Mouse (Mus musculus) liver, adult 2 months (tissue): Measurements from ENCODE around the gene Schip1. TPM values are rescaled to one million over a fixed set of nuclear protein-coding genes. Genes with fewer than 3 reads are reported as not detected.

Experiments used
- DNase-seq: peaks from one replicate; pipeline ENCODE4 v3.0.0-alpha.2; 2011; ENCODE audit warnings: low read depth, low spot score; ENCODE audit errors: extremely low read depth
- H3K27ac ChIP-seq: fragments of 200-500 bp; replicated peaks from 2 replicates; pipeline ENCODE4 v1.5.1; 2012; ENCODE audit warnings: low read depth, mild to moderate bottlenecking, control low read depth, inconsistent platforms, low read length; ENCODE audit not compliant: insufficient read depth
- H3K27me3 ChIP-seq: fragments of 200-500 bp; 2 replicates; pipeline ENCODE4 v1.6.1; 2012; ENCODE audit warnings: mild to moderate bottlenecking, moderate library complexity, low read length, inconsistent platforms; ENCODE audit not compliant: control insufficient read depth, insufficient read depth
- H3K36me3 ChIP-seq: fragments of 200-500 bp; 2 replicates; pipeline ENCODE4 v1.6.1; 2012; ENCODE audit warnings: low read length, inconsistent platforms; ENCODE audit not compliant: control insufficient read depth, insufficient read depth
- H3K4me1 ChIP-seq: fragments of 200-500 bp; 2 replicates; pipeline ENCODE4 v1.6.1; 2011; ENCODE audit warnings: low read length; ENCODE audit not compliant: control insufficient read depth, insufficient read depth
- H3K4me3 ChIP-seq: fragments of 200-500 bp; 2 replicates; pipeline ENCODE4 v1.5.1; 2011; ENCODE audit warnings: low read depth, mild to moderate bottlenecking, control low read depth, low read length, moderate library complexity; ENCODE audit not compliant: insufficient read depth
- H3K79me2 ChIP-seq: fragments of 200-500 bp; 2 replicates; pipeline ENCODE4 v1.6.1; 2012; ENCODE audit warnings: inconsistent platforms, mild to moderate bottlenecking, low read length, moderate library complexity; ENCODE audit not compliant: control insufficient read depth, insufficient read depth
- H3K9ac ChIP-seq: fragments of 200-500 bp; 2 replicates; pipeline ENCODE4 v1.6.1; 2012; ENCODE audit warnings: low read depth, mild to moderate bottlenecking, control low read depth, inconsistent platforms, low read length
- CTCF ChIP-seq: fragments of 200-500 bp; IDR thresholded peaks from 2 replicates; pipeline ENCODE4 v1.5.1; 2011; ENCODE audit warnings: low read depth, low read length, control low read depth
- POLR2A ChIP-seq: fragments of 200-500 bp; IDR thresholded peaks from 2 replicates; pipeline ENCODE4 v1.6.1; 2011; ENCODE audit warnings: low read length, control low read depth; ENCODE audit not compliant: insufficient read depth; ENCODE audit errors: extremely low read depth
- WGBS: fragments of 180-500 bp; shearing (Covaris S2); methylation state at CpG from one replicate; pipeline ENCODE4 v1.1.7; 2018; 5-methylcytosine and 5-hydroxymethylcytosine counted together
- polyA plus RNA-seq: library from polyadenylated mRNA; depleted of rRNA; stranded (reverse); fragments of >200 nt; gene quantifications from 2 replicates; pipeline ENCODE4 v1.2.3, GENCODE M21; 2012
- total RNA-seq: library from RNA; depleted of rRNA; stranded (reverse); fragments of >200 nt; gene quantifications from 2 replicates; pipeline ENCODE4 v1.2.3, GENCODE M21; 2014

Schip1 gene
- total and polyA plus RNA-seq, 2 experiments, result 0.48 to 1.6 TPM

DNA sequence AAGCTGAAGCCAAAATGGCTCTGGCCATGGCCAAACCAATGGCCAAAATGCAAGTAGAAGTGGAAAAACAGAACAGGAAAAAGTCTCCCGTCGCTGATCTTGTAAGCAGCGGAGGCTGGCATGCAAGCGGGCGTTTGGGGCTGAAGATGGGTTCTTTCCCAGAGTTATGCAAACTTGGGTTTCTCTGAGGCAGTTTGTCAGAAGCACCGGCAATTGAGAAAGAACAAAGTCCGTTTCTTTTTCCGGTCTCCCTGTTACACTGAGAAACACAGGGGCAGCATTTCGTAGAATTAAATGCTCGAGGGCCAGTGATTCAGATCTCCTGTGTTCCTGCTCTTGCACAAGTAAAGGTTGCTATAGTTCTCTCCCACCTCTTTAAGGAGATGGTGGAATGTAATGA, 553.1 kb downstream of the Schip1 start:
- 85% methylated on average over 10 of the region's 10 CpGs for WGBS
- DNase-seq, result no peak
- H3K4me1 ChIP-seq, result no peaks in the 10 kb centered on the region
- no peak overlapping the region for H3K27ac ChIP-seq
- no peaks in the 10 kb centered on the region for H3K79me2 ChIP-seq
- H3K9ac ChIP-seq, result no peak overlapping the region
- TF ChIP-seq CTCF, result no peak
- no peak for TF ChIP-seq POLR2A
- H3K4me3 ChIP-seq, result no peak overlapping the region
- H3K36me3 ChIP-seq, result no peaks in the 10 kb centered on the region
- H3K27me3 ChIP-seq, result no peaks in the 10 kb centered on the region

DNA sequence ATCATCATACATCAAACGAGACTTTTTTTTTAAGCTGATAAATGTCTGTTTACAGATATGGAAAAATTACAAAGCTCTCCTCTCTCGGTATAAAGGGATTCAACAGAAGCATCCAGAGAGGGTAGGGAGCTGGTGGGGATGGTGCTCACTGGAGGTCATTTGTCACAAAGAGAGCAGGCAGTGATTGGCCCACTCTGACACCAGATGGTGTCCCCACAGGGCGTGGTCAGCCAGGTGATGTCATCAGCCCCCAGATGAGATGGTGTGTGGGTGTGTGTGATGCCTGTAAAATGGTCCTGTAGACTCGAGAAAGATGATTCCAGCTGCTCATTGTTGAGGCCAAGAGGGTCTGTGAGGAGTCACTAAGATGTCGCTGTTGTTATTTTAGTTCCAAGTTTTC, 554.5 kb downstream of the Schip1 start:
- TF ChIP-seq POLR2A, result no peak
- no peak for TF ChIP-seq CTCF
- Histone ChIP-seq H3K27me3 (no peaks in the 10 kb centered on the region), H3K4me3 (no peak overlapping the region), H3K36me3 (no peaks in the 10 kb centered on the region), H3K4me1 (no peaks in the 10 kb centered on the region), H3K9ac (no peak overlapping the region), H3K27ac (no peak overlapping the region), H3K79me2 (no peaks in the 10 kb centered on the region)
- DNase-seq, result no peak
- WGBS, result 71% methylated on average over 5 of the region's 5 CpGs

DNA sequence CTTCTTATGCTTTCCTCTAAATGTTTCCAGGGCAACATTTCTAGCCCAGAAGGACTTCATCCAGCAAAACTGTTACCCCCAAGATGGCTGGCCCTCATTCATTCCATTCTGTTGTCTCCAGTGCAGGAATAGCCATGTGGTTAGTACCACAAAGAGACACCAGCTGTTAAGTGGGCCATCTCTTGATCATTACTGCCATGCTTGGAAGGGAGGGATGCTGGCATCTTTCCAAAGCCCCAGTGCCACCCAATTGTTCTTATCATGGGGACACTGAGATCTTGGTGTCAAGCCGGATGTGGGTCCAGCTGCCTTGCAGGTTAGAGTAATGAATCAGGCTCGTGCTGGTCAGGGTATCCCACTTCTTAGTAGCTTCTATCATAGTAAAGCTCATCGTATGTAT, 557.4 kb downstream of the Schip1 start:
- no peak overlapping the region for H3K4me3 ChIP-seq
- H3K27me3 ChIP-seq, result no peaks in the 10 kb centered on the region
- H3K4me1 ChIP-seq, result no peaks in the 10 kb centered on the region
- 88% methylated on average over 3 of the region's 3 CpGs for WGBS
- H3K27ac ChIP-seq, result no peak overlapping the region
- no peak overlapping the region for H3K9ac ChIP-seq
- H3K79me2 ChIP-seq, result no peaks in the 10 kb centered on the region
- DNase-seq, result no peak
- no peaks in the 10 kb centered on the region for H3K36me3 ChIP-seq
- TF ChIP-seq POLR2A (no peak), CTCF (no peak)

DNA sequence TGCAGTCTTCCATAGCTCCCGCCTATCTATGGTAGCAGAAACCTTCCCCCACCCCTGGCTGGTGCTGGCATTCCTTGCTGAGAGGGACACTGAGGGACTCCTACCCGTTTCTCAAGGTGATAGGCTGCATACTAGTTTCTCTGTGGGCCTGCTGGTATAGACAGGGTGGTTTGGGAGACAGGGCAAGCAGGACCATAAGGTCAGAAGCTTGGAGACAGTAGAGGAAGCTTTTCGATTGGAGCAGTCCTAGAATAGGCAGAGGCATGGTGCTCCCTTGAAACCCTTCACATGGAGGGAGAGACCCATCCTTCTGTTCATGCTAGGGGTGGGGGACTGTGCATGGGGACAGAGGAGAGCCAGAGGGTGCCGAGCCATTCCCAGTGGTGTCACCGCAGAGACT, 558.4 kb downstream of the Schip1 start:
- H3K4me3 ChIP-seq, result no peak overlapping the region
- TF ChIP-seq POLR2A, result no peak
- TF ChIP-seq CTCF, result no peak
- WGBS, result 82% methylated on average over 5 of the region's 5 CpGs

DNA sequence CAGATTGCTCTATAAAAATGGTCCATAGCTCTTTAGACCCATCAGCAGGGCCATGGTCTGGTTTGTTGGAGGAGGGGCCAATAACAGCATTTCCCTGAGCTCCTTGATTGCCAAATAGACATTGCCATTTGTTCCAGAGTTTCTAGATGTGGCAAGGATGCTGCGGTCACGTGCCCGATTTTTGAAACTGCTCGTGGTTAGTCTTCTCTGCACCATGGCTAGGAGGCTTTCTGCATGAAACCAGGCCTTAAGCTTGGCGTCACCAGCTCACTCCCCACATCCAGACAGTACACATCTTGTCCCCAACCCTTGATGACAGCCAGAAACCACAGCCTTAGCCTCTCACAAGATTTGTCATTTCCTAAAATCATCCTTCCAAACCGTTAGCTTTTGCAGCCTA, 559.9 kb downstream of the Schip1 start:
- H3K4me3 ChIP-seq, result no peak overlapping the region
- H3K79me2 ChIP-seq, result no peaks in the 10 kb centered on the region
- H3K9ac ChIP-seq, result no peak overlapping the region
- H3K27ac ChIP-seq, result no peak overlapping the region
- no peaks in the 10 kb centered on the region for H3K36me3 ChIP-seq
- TF ChIP-seq POLR2A (no peak), CTCF (no peak)
- WGBS, result 80% methylated on average over 6 of the region's 6 CpGs
- no peak for DNase-seq
- no peaks in the 10 kb centered on the region for H3K27me3 ChIP-seq
- H3K4me1 ChIP-seq, result no peaks in the 10 kb centered on the region

More for the DNA sequence above, 558.4 kb downstream of the Schip1 start:
- Histone ChIP-seq H3K36me3 (no peaks in the 10 kb centered on the region), H3K27ac (no peak overlapping the region), H3K27me3 (no peaks in the 10 kb centered on the region), H3K79me2 (no peaks in the 10 kb centered on the region), H3K9ac (no peak overlapping the region), H3K4me1 (no peaks in the 10 kb centered on the region)
- no peak for DNase-seq

DNA sequence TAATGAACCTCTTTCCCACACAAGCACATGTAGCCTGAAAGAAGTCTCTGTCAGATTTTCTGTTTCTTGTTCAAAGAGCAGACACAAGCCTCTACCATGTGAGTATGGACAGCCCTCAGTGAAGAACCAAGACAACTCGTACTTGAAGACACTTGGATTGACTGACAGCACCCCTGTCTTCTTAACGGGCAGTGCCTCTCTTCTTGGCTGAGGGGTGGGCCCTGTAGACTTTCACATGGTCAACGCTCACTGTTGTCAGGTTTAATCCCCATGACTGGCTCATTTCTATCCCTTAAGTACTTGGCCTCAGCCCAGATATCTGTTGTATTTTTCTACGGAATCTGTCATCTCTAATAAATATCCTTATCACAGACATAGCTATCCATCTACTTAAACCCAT, 565.7 kb downstream of the Schip1 start:
- DNase-seq, result no peak
- H3K79me2 ChIP-seq, result no peaks in the 10 kb centered on the region
- H3K4me1 ChIP-seq, result no peaks in the 10 kb centered on the region
- WGBS, result 91% methylated on average over 4 of the region's 4 CpGs
- H3K36me3 ChIP-seq, result no peaks in the 10 kb centered on the region
- H3K27ac ChIP-seq, result no peak overlapping the region
- TF ChIP-seq CTCF, result no peak
- TF ChIP-seq POLR2A, result no peak
- no peak overlapping the region for H3K9ac ChIP-seq
- H3K27me3 ChIP-seq, result no peaks in the 10 kb centered on the region
- H3K4me3 ChIP-seq, result no peak overlapping the region
